Mouse (Mus musculus) heart, postnatal 14 days (tissue): Measurements from ENCODE around the gene Nemp2. TPM values are rescaled to one million over a fixed set of nuclear protein-coding genes. Genes with fewer than 3 reads are reported as not detected.

Source experiments
- DNase-seq, 2 experiments: peaks; one replicate each; pipeline ENCODE4 v3.0.0; 2021 to 2022
- intact Hi-C: fragments of 180-260 bp; cut with DNase I; formaldehyde crosslinking; loops from one replicate; pipeline ENCODE4 v1.15.1; 2025
- long read RNA-seq, 2 experiments: library from polyadenylated mRNA; stranded (forward); transcript quantifications; one replicate each; pipeline ENCODE4 v2.0.0; 2021
- total RNA-seq, 2 experiments: library from RNA; stranded (reverse); gene quantifications; 2 replicates each; pipeline ENCODE4 v1.2.3; 2021

Nemp2 gene
- 1 to 10 TPM; 1.6 to 2.1 TPM for total RNA-seq
- long read RNA-seq, experiment 1, partial matches to known transcripts, result 0 of 1 reads
- long read RNA-seq, experiment 1, other reads (novel, unspliced or antisense), result 0 of 1 reads
- long read RNA-seq, experiment 2, result 0 reads

- DNase-seq, result peak; percentile 95 to 96
- intact Hi-C loops, result loop anchor here (2.0 kb wide), 3 partner anchors 128 to 484 kb away; no protein-coding TSS in a partner anchor
Observed at GRCm38 (mm10) chr1:52630248-52630936, at the start of gene Nemp2. Nemp2 (plus strand) TSS chr1:52630703.

DNA sequence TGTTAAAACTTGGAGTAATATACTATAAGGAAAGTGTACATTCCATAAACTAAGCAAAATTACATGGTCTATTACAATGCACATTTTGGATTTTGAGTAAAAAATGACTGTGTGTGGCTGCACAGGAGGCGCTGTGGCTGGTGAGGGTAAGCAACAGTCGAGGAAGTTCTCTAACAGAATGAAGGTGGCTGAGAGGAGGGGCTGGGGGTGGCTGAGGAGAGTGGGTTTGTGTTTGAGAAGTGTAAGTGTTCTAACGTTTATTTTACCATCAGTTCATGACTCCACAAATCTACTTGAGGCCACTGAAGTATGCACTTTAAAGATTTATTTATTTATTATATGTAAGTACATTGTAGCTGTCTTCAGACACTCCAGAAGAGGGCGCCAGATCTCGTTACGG lies 48.8 kb upstream of the Nemp2 start:
- no peak for DNase-seq
- intact Hi-C loops, result no loop called here

DNA sequence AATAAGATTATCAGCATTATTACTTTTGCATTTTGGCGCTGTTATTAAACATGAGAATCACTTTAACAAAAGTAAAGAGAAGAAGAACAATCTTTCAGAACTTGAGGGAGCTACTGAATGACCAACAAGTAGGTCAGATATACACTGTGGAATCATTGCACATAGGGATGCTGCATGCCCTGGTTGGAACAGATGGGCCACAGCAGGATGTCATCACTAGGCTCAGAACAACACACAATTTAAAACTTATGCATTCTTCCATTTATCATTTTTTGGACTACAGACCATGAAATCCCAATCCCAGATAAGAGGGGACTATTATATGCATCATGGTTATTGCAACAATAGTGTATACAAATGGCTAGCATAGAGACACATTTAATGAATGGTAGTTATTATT lies 47.6 kb upstream of the Nemp2 start:
- DNase-seq, result no peak
- intact Hi-C loops, result no loop called here

DNA sequence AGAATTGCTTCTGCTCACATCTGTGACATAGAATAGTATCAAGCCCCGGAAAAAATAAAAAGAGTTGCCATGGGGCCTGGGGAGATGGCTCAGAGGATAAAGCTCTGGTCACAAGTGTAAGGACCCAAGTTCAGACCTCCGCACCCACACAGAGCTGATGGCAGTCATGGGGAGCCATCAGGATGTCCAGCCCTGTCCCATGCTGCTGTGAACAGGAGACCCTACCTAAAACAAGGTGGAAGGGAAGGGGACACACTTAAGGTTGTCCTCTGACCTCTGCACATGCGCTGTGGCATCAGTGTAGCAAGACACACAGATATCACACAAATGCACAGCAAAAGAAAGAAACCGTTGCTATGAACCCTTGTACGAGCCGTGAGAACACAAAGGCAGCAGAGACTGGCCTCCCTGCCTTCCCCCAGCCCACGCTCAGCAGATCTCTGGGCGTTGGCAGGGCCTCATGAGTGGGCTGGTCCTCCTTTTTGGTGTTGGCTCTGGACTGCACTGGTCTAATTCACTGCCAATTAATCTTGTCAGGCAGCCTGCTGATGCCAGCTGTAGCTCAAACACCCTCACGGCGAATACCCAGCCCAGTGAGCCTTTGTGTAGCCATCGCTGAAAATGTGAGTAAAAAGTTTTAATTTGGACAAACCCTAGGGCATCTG lies 33.4 kb upstream of the Nemp2 start:
- peak; percentile 26 to 47 for DNase-seq
- intact Hi-C loops, result no loop called here

DNA sequence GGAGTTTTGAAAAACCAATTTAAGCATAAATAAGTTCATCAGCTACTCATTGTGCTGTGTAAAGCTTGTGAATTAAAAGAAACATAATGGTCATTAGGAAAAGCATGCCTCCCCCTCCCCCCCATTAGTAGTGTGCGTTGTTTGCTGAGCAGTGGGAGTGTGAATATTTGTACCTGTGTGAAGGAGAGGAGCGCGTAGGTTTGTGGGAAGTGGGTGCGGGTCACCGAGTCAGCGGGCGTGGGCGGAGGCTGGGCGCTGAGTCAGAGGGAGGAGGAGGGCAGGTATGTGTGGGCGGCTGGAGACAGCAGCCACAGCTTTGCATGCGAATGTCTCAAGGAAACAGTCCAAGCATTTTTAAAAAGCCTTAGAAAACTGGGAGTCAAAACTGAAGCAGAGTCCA lies 32.7 kb upstream of the Nemp2 start:
- peak; percentile 34 to 36 for DNase-seq
- intact Hi-C loops, result no loop called here

DNA sequence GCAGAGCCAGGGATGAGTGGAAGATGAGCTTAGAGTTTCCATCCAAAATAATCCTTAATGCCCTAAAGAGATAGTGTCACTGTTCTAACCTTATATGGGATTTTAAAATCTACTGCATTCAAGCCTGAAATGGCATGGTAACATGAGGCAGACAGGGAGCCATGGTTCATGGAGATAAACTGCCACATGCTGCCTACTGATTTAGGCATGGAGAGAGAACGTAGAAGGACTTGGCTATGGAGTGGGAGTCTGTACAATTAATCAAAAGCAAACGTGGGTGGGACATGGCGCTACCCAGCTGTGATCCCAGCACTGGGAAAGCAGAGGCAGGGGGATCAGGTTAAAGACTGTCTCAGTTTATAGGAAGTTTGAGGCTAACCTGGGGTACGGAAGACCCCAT lies 32.1 kb upstream of the Nemp2 start:
- DNase-seq, result no peak
- intact Hi-C loops, result no loop called here

DNA sequence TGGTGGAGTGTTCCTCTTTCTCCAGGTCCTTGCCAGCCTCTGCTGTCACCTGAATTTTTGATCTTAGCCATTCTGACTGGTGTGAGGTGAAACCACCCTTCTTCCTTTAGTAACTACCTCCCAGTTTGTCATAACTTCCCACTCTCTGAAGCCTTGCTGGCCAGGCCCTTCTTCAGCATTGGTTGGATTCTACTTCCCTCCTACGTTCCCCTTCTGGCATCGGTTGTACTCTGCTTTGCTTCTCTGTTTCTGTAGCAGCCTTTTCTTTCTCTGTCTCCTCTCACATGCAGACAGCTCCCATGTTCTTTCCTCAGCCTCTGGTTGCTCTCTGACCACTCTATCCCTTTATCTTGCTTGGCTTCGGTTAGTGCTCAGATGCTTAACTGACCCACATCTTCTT lies 29.0 kb upstream of the Nemp2 start:
- no peak for DNase-seq
- intact Hi-C loops, result no loop called here

DNA sequence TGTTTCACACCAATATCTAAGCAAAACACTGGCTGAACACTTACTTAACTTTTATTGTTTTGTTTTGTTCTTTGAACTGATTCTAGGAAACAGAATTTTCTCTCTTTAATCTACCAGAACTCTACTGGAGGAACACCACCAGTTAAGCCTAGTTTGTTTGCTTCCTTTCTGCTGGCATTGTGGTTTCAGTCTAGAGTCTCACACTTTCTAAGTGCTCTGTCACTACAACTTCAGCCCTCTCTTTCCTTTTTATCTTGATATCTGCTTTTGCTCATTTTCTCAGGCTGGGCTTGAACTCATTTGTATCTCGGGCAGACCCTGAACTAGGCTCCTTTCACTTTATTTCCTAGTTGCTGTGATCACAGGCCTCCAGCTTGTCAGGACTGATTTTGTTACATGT lies 22.8 kb upstream of the Nemp2 start:
- intact Hi-C loops, result no loop called here

DNA sequence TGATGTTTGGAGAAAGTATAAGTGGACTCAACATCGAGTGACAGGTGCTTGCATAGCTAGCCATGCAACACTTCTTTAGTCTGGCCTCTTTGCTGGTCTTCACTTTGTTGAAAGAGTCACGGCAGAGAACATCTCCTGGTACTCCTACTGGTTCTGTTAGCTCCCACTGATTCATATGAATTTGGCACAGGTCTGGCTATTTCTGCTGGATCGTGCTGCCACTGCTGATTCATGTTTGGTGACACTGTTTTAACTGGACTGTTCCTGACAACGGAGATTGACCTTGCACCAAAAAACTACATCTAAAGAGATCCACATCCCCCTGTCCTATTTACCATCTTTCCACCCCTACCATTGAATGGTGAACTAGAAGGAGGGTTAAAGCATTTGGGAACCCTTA lies 22.0 kb upstream of the Nemp2 start:
- no peak for DNase-seq
- intact Hi-C loops, result no loop called here

More for the DNA sequence above, 22.8 kb upstream of the Nemp2 start:
- DNase-seq, result no peak

GRCm38 (mm10) chr1:52618217-52618616 lies 12.3 kb upstream of the Nemp2 start:
- DNase-seq, result peak in 1 of 2 experiments; percentile 9
- intact Hi-C loops, result no loop called here

- DNase-seq, result no peak
- intact Hi-C loops, result no loop called here
Observed at GRCm38 (mm10) chr1:52620442-52620841, 10.1 kb upstream of the Nemp2 start.

GRCm38 (mm10) chr1:52630937-52631299 lies 415 bp downstream of the Nemp2 start:
- intact Hi-C loops, result loop anchor here (2.0 kb wide), 3 partner anchors 128 to 484 kb away; no protein-coding TSS in a partner anchor

GRCm38 (mm10) chr1:52631570-52631969 lies 1.1 kb downstream of the Nemp2 start:
- intact Hi-C loops, result loop anchor here (2.0 kb wide), 3 partner anchors 129 to 485 kb away; no protein-coding TSS in a partner anchor
- DNase-seq, result no peak

More at GRCm38 (mm10) chr1:52630937-52631299, 415 bp downstream of the Nemp2 start:
- peak in 1 of 2 experiments; percentile 15 for DNase-seq

GRCm38 (mm10) chr1:52634251-52634650 lies 3.7 kb downstream of the Nemp2 start:
- DNase-seq, result no peak
- intact Hi-C loops, result no loop called here

- no peak for DNase-seq
- intact Hi-C loops, result no loop called here
Observed at GRCm38 (mm10) chr1:52635932-52636331, 5.4 kb downstream of the Nemp2 start.

DNA sequence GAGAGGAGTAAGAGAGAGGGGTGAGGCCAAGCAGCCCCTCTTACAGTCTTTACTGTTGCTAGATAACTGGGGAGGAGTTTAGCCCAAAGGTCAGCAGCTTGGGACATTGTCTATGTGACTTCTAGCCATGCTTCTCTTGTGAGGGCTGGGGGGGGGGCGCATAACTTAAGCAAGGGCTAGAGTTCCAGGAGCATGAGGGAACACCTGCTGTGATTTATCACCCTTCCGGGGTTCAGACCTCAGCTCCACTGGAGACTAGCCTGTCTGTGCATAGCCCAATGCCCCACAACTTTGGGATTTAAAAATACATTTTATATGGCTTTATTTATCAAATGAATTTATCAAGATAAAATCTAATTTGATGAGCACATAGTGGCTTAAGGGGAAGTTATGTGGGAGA lies 7.6 kb downstream of the Nemp2 start:
- intact Hi-C loops, result no loop called here
- no peak for DNase-seq

GRCm38 (mm10) chr1:52639090-52639489 lies 8.6 kb downstream of the Nemp2 start:
- intact Hi-C loops, result no loop called here
- DNase-seq, result no peak

DNA sequence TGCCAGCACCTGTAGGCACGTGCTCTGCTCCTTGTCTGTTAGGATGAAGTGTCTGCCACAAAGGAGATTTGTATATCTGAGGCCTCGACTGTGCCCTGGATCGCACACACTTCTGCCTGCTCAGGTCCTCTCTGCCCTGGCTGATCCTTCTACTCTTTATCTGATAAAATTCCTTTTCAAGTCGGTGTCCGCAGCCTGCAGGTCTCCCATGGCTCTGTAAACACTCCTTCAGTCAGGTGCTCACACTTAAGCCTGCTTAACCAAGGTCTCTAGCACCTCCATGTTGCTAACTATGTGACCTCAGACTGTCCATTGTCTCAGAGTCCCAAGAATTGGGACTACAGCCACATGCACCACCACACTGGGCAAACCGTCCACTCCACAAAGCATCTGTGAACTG lies 9.8 kb downstream of the Nemp2 start:
- DNase-seq, result no peak
- intact Hi-C loops, result no loop called here

DNA sequence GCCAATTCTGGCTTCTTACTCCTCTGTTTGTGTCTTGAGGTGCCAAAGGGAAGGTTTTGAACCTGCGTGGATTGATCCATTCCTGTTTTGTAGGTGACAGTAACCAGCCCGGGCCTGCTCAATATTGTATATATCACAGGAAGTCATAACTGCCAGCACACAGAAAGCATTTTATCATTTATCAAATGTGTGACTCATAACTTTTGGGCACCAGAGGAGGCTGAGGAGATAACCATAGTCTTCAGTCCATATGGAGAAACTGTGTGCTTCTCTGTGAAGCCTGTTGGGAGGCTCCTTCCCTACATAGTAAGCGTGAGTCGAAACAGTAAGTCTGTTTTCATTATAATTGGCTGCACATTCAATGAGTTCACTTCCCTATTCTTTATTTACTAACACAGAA lies 10.2 kb downstream of the Nemp2 start:
- intact Hi-C loops, result no loop called here
- DNase-seq, result no peak

GRCm38 (mm10) chr1:52648153-52649027 lies 17.9 kb downstream of the Nemp2 start:
- intact Hi-C loops, result loop anchor here (1.0 to 5.0 kb wide), 4 partner anchors 100 to 384 kb away; no protein-coding TSS in a partner anchor
- DNase-seq, result peak; percentile 78 to 83

GRCm38 (mm10) chr1:52650066-52650465 lies 19.6 kb downstream of the Nemp2 start:
- intact Hi-C loops, result loop anchor here (5.0 kb wide), 1 partner anchor 77 kb away; the partner anchor contains the start of gene Mfsd6
- DNase-seq, result no peak
